Mouse (Mus musculus) spleen, postnatal 10 days (tissue): ENCODE data around the gene Zfp768.
A peak's percentile ranks its signal among the peaks of the same experiment; 100 is the strongest.

Experiments
- DNase-seq, 2 experiments: peaks; one replicate each; pipeline ENCODE4 v3.0.0; 2021 to 2022; ENCODE audit warnings: low spot score in 2 of 2

The Zfp768 gene

DNA sequence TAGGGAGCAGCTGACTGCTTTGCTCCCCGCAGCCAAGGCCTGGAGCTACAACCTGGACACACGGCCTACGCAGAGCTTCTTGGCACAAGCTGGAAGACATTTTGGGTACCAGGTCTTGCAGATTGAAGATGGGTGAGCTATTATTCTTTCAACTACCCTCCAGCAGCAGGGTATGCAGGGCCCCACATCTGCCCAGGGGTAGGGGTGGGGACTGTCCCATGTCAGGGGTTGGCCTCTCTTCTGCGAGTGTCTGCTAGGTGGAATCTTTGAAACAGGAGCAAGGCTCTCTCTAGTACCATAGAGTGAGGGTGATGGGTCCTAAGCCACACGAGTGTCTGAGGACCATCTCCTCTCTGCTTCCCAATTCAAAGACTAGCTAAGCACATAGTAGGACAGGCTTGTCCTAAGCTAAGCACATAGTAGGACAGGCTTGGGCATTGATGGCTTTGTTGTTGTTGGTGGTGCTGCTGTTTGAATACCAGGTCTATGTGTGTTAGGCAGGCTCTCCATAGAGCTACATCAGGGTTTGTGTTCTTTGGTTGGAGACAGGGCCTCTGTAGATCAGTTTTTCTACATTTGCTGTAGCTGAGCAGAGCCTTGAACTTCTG is 47.7 kb downstream of the Zfp768 start:
- no peak for DNase-seq

GRCm38 (mm10) chr7:127296786-127297555 is 48.4 kb downstream of the Zfp768 start:
- no peak for DNase-seq

GRCm38 (mm10) chr7:127296098-127296497 is 49.3 kb downstream of the Zfp768 start, which contains the start of gene Itgal:
Gene Itgal (plus strand): TSS chr7:127296260.
- DNase-seq = peak; percentile 35 to 66
